Mouse (Mus musculus) MEL (cell line): ENCODE results near the gene Fgfr1op2. TPM values are rescaled to one million over a fixed set of nuclear protein-coding genes. Genes with fewer than 3 reads are reported as not detected.
"Not testable (repeated sequence)": the region's sequence is repeated elsewhere in the genome, so short reads cannot be mapped to it uniquely, and the experiment has no call there.

Experiments
- DNase-seq: peaks from one replicate; pipeline ENCODE4 v3.0.0; 2011; ENCODE audit warnings: low read depth, low spot score
- H3K27ac ChIP-seq: 2 replicates; pipeline ENCODE4 v1.5.1; 2012; ENCODE audit warnings: low read depth, mild to moderate bottlenecking, control low read depth, low read length, moderate library complexity; ENCODE audit not compliant: control insufficient read depth
- H3K27me3 ChIP-seq, 2 experiments: fragments of 150-350 bp in 1 of 2; sonication (generic) in 1 of 2; 2 replicates each; pipeline ENCODE4 v1.6.1; 2012; ENCODE audit warnings: low read length in 2 of 2, mild to moderate bottlenecking in 2 of 2, improper control_type of control experiment in 1 of 2, moderate library complexity in 1 of 2; ENCODE audit not compliant: insufficient read depth in 2 of 2, control insufficient read depth in 1 of 2
- H3K36me3 ChIP-seq, 2 experiments: 2 replicates each; pipeline ENCODE4 v1.6.1; 2012 to 2014; ENCODE audit warnings: low read length in 2 of 2, improper control_type of control experiment in 1 of 2, inconsistent platforms in 1 of 2, mild to moderate bottlenecking in 1 of 2; ENCODE audit not compliant: insufficient read depth in 2 of 2, control insufficient read depth in 1 of 2
- H3K4me1 ChIP-seq, 2 experiments: fragments of 150-350 bp in 1 of 2; sonication (generic) in 1 of 2; 2 replicates each; pipeline ENCODE4 v1.6.1; 2012; ENCODE audit warnings: low read length in 2 of 2, improper control_type of control experiment in 1 of 2, mild to moderate bottlenecking in 1 of 2; ENCODE audit not compliant: insufficient read depth in 2 of 2, control insufficient read depth in 1 of 2
- H3K4me3 ChIP-seq, 2 experiments: fragments of 150-350 bp in 1 of 2; sonication (generic) in 1 of 2; 2 replicates each; pipeline ENCODE4 v1.5.1; 2012; ENCODE audit warnings: low read depth in 2 of 2, low read length in 2 of 2, mild to moderate bottlenecking in 2 of 2, moderate library complexity in 2 of 2, control low read depth in 1 of 2, improper control_type of control experiment in 1 of 2; ENCODE audit not compliant: control insufficient read depth in 1 of 2, insufficient read depth in 1 of 2
- H3K79me2 ChIP-seq: 2 replicates; pipeline ENCODE4 v1.6.1; 2012; ENCODE audit warnings: mild to moderate bottlenecking, low read length, moderate library complexity; ENCODE audit not compliant: control insufficient read depth, poor library complexity, insufficient read depth
- H3K9ac ChIP-seq: 2 replicates; pipeline ENCODE4 v1.6.1; 2012; ENCODE audit warnings: low read depth, mild to moderate bottlenecking, control low read depth, low read length, moderate library complexity; ENCODE audit not compliant: control insufficient read depth, poor library complexity, severe bottlenecking
- H3K9me3 ChIP-seq: fragments of 150-350 bp; sonication (generic); replicated peaks from 2 replicates; pipeline ENCODE4 v1.6.1; 2012; ENCODE audit warnings: mild to moderate bottlenecking, low read length, improper control_type of control experiment, moderate library complexity; ENCODE audit not compliant: insufficient read depth
- BHLHE40 ChIP-seq: IDR thresholded peaks from 2 replicates; pipeline ENCODE4 v1.6.1; 2012; ENCODE audit warnings: low read depth, mild to moderate bottlenecking, inconsistent platforms, low read length, improper control_type of control experiment, borderline replicate concordance
- GABPA ChIP-seq: IDR thresholded peaks from 2 replicates; pipeline ENCODE4 v1.6.1; 2012; ENCODE audit warnings: low read depth, mild to moderate bottlenecking, inconsistent platforms, low read length, improper control_type of control experiment, moderate library complexity
- MYB ChIP-seq: IDR thresholded peaks from 2 replicates; pipeline ENCODE4 v1.6.1; 2011; ENCODE audit warnings: mild to moderate bottlenecking, low read depth, low read length, improper control_type of control experiment
- NRF1 ChIP-seq: IDR thresholded peaks from 2 replicates; pipeline ENCODE4 v1.6.1; 2014; ENCODE audit warnings: low read depth, mild to moderate bottlenecking, inconsistent platforms, low read length, improper control_type of control experiment, moderate library complexity; ENCODE audit not compliant: poor library complexity, insufficient read depth, severe bottlenecking
- POLR2AphosphoS2 ChIP-seq: IDR thresholded peaks from 2 replicates; pipeline ENCODE4 v1.6.1; 2011; ENCODE audit warnings: low read length, improper control_type of control experiment
- RAD21 ChIP-seq: IDR thresholded peaks from 2 replicates; pipeline ENCODE4 v1.6.1; 2011; ENCODE audit warnings: mild to moderate bottlenecking, low read depth, low read length, improper control_type of control experiment
- SMC3 ChIP-seq: IDR thresholded peaks from 2 replicates; pipeline ENCODE4 v1.6.1; 2011; ENCODE audit warnings: low read depth, low read length, improper control_type of control experiment
- USF1 ChIP-seq: IDR thresholded peaks from 2 replicates; pipeline ENCODE4 v1.6.1; 2014; ENCODE audit warnings: low read depth, mild to moderate bottlenecking, inconsistent platforms, low read length, improper control_type of control experiment, moderate library complexity
- ZKSCAN1 ChIP-seq: IDR thresholded peaks from 2 replicates; pipeline ENCODE4 v1.6.1; 2012; ENCODE audit warnings: low read depth, mild to moderate bottlenecking, inconsistent platforms, low read length, improper control_type of control experiment, moderate library complexity
- ZMIZ1 ChIP-seq: IDR thresholded peaks from 2 replicates; pipeline ENCODE4 v1.6.1; 2012; ENCODE audit warnings: low read depth, mild to moderate bottlenecking, inconsistent platforms, low read length, improper control_type of control experiment, moderate library complexity
- polyA plus RNA-seq, 2 experiments: library from polyadenylated mRNA; stranded (reverse) in 1 of 2; unstranded in 1 of 2; fragments of >175 nt in 1 of 2; fragments of >200 nt in 1 of 2; gene quantifications; 2 replicates each; pipeline versions ENCODE4 v1.2.1 to v1.2.4; 2012; ENCODE audit warnings: low replicate concordance in 2 of 2, low read depth in 1 of 2; ENCODE audit not compliant: insufficient read length in 2 of 2, insufficient read depth in 1 of 2, missing spikeins in 1 of 2
- total RNA-seq: library from RNA; depleted of rRNA; stranded (reverse); fragments of 300-350 nt; gene quantifications from 2 replicates; pipeline ENCODE4 v1.2.3, GENCODE M21; 2012

The Fgfr1op2 gene
- total and polyA plus RNA-seq, 3 experiments = 70.4 to 93.6 TPM; not detected in 1

GRCm38 (mm10) chr6:146550421-146550820 lies 26.6 kb upstream of the Fgfr1op2 start:
- DNase-seq = no peak
- TF ChIP-seq RAD21 (no peak), USF1 (no peak)
- Histone ChIP-seq H3K4me3 (no peak overlapping the region), H3K27ac (no peak overlapping the region), H3K79me2 (no peaks in the 10 kb centered on the region), H3K4me1 (peaks cover 0 to 3% of the 10 kb centered on the region in 2 experiments; a peak in 2 of 4 replicates), H3K27me3 (no peaks in the 10 kb centered on the region), H3K9me3 (no peaks in the 10 kb centered on the region), H3K36me3 (peaks cover 10 to 16% of the 10 kb centered on the region in 2 experiments), H3K9ac (no peak overlapping the region)

- no peaks in the 10 kb centered on the region for H3K9me3 ChIP-seq
- no peaks in the 10 kb centered on the region for H3K27me3 ChIP-seq
- H3K79me2 ChIP-seq = no peaks in the 10 kb centered on the region
- no peak overlapping the region for H3K9ac ChIP-seq
- no peak overlapping the region for H3K4me3 ChIP-seq
- no peak overlapping the region for H3K27ac ChIP-seq
- peaks cover 0 to 3% of the 10 kb centered on the region in 2 experiments; a peak in 2 of 4 replicates for H3K4me1 ChIP-seq
- H3K36me3 ChIP-seq = peaks cover 9 to 18% of the 10 kb centered on the region in 2 experiments
- DNase-seq = no peak
- TF ChIP-seq ZMIZ1 (no peak), RAD21 (no peak), SMC3 (no peak), MYB (no peak), ZKSCAN1 (no peak), POLR2AphosphoS2 (no peak), GABPA (no peak), NRF1 (no peak), BHLHE40 (no peak)
- TF ChIP-seq, all 39 proteins: peak for 0
Measured at GRCm38 (mm10) chr6:146551326-146551725, 25.7 kb upstream of the Fgfr1op2 start.

DNA sequence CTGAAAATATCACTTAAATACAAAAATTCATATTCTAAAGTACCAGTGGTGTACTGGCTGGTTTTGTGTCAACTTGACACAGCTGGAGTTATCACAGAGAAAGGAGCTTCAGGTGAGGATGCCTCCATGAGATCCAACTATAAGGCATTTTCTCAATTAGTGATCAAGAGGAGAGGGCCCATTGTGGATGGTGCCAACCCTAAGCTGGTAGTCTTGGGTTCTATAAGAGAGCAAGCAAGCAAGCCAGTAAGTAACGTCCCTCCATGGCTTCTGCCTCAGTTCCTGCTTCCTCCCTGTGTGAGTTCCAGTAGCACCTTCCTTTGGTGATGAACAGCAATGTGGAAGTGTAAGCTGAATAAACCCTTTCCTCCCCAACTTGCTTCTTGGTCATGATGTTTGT lies 14.5 kb upstream of the Fgfr1op2 start:
- not testable (repeated sequence) for H3K9me3 ChIP-seq, H3K27me3 ChIP-seq, H3K27ac ChIP-seq, H3K4me3 ChIP-seq, H3K9ac ChIP-seq, H3K79me2 ChIP-seq, DNase-seq, H3K4me1 ChIP-seq
- peaks cover 9 to 35% of the 10 kb centered on the region in 2 experiments for H3K36me3 ChIP-seq
